8 mouse cellular contexts compared by ENCODE assay signal in genomic region chrX:102188712-102189497, GRCm38 (mm10). TPM values are rescaled to one million over a fixed set of nuclear protein-coding genes. Genes with fewer than 3 reads are reported as not detected.
DNase-seq lines count a peak whose midpoint lies in the region; ATAC-seq and TF ChIP-seq lines count a peak whose summit lies in the region.

Rps4x (minus strand) TSS chrX:102189394.

- no peaks in the 10 kb centered on the region for H3K9me3 ChIP-seq in E14TG2a.4 (ENCODE audit: low read length)
- no peaks in the 10 kb centered on the region for H3K9me3 ChIP-seq in forebrain, embryonic 12.5 days
- H3K9me3 ChIP-seq in heart, embryonic 16.5 days (replicated peaks; ENCODE audit: control insufficient read depth, low read length) = no peaks in the 10 kb centered on the region
- no peaks in the 10 kb centered on the region for H3K9me3 ChIP-seq in liver, embryonic 14.5 days (ENCODE audit: control insufficient read depth, low read length)
- H3K9me3 ChIP-seq in stomach, embryonic 15.5 days = no peaks in the 10 kb centered on the region

- H3K27ac ChIP-seq in forebrain, embryonic 12.5 days = peak within 1 kb of the TSS; percentile 88
- H3K27ac ChIP-seq in heart, embryonic 16.5 days (ENCODE audit: low read length) = peak within 1 kb of the TSS; percentile 81
- peak within 1 kb of the TSS; percentile 53 for H3K27ac ChIP-seq in liver, embryonic 14.5 days
- H3K27ac ChIP-seq in stomach, embryonic 15.5 days = peak within 1 kb of the TSS; percentile 74

- H3K4me3 ChIP-seq in E14TG2a.4 (replicated peaks; ENCODE audit: low read length) = peak within 1 kb of the TSS; percentile 86
- H3K4me3 ChIP-seq in forebrain, embryonic 12.5 days (replicated peaks) = peak within 1 kb of the TSS; percentile 52
- H3K4me3 ChIP-seq in heart, embryonic 16.5 days (ENCODE audit: low read length) = peak within 1 kb of the TSS; percentile 70
- H3K4me3 ChIP-seq in liver, embryonic 14.5 days (ENCODE audit: insufficient read depth in 1 of 2, low read depth in 2 of 2, low read length in 2 of 2) = peak within 1 kb of the TSS; percentile 66 to 88
- H3K4me3 ChIP-seq in stomach, embryonic 15.5 days (replicated peaks) = peak within 1 kb of the TSS; percentile 52

- TF ChIP-seq EP300 in liver, embryonic 14.5 days (IDR thresholded peaks at IDR 0.05; ENCODE audit: low read depth) = no peak

- H3K4me1 ChIP-seq in E14TG2a.4 (replicated peaks; ENCODE audit: low read depth, low read length) = peaks cover 32% of the 10 kb centered on the region
- H3K4me1 ChIP-seq in forebrain, embryonic 12.5 days = peaks cover 16% of the 10 kb centered on the region
- H3K4me1 ChIP-seq in heart, embryonic 16.5 days (ENCODE audit: control insufficient read depth, insufficient read depth, low read length) = peaks cover 6% of the 10 kb centered on the region; the same call in 1 of the 2 replicates
- peaks cover 0 to 3% of the 10 kb centered on the region in 2 experiments; a peak in 2 of 4 replicates for H3K4me1 ChIP-seq in liver, embryonic 14.5 days (replicated peaks; ENCODE audit: control insufficient read depth in 2 of 2, insufficient read depth in 2 of 2, low read length in 1 of 2)
- H3K4me1 ChIP-seq in stomach, embryonic 15.5 days = no peaks in the 10 kb centered on the region

- WGBS in forebrain, embryonic 12.5 days = 17% methylated on average over 37 of the region's 37 CpGs
- 14% methylated on average over 37 of the region's 37 CpGs for WGBS in heart, embryonic 16.5 days
- 10% methylated on average over 37 of the region's 37 CpGs for WGBS in liver, embryonic 14.5 days (ENCODE audit: insufficient replicate concordance)
- WGBS in stomach, embryonic 15.5 days = 16% methylated on average over 37 of the region's 37 CpGs

- H3K9ac ChIP-seq in forebrain, embryonic 12.5 days = peak within 1 kb of the TSS; percentile 68
- peak within 1 kb of the TSS; percentile 82 for H3K9ac ChIP-seq in heart, embryonic 16.5 days (ENCODE audit: low read length)
- peak within 1 kb of the TSS; percentile 83 for H3K9ac ChIP-seq in liver, embryonic 14.5 days (replicated peaks)
- H3K9ac ChIP-seq in stomach, embryonic 15.5 days = peak within 1 kb of the TSS; percentile 46

- peaks cover 47% of the 10 kb centered on the region for H3K36me3 ChIP-seq in E14TG2a.4 (ENCODE audit: insufficient read depth, low read length)
- peaks cover 10% of the 10 kb centered on the region for H3K36me3 ChIP-seq in forebrain, embryonic 12.5 days (replicated peaks)
- H3K36me3 ChIP-seq in heart, embryonic 16.5 days (ENCODE audit: control insufficient read depth, insufficient read depth) = peaks cover 7% of the 10 kb centered on the region
- peaks cover 29% of the 10 kb centered on the region for H3K36me3 ChIP-seq in liver, embryonic 14.5 days (replicated peaks; ENCODE audit: control insufficient read depth, insufficient read depth, low read depth)
- no peaks in the 10 kb centered on the region for H3K36me3 ChIP-seq in stomach, embryonic 15.5 days

- H3K4me2 ChIP-seq in forebrain, embryonic 12.5 days = peak within 1 kb of the TSS; percentile 59
- peak within 1 kb of the TSS; percentile 77 for H3K4me2 ChIP-seq in heart, embryonic 16.5 days (ENCODE audit: low read depth, low read length)
- H3K4me2 ChIP-seq in liver, embryonic 14.5 days (ENCODE audit: low read depth) = peak within 1 kb of the TSS; percentile 75
- peak within 1 kb of the TSS; percentile 50 for H3K4me2 ChIP-seq in stomach, embryonic 15.5 days

- no peaks in the 10 kb centered on the region for H3K27me3 ChIP-seq in E14TG2a.4 (ENCODE audit: insufficient read depth, low read length)
- 0 out of 2 replicates have a peak, but pooled peaks cover 5% of the 10 kb centered on the region for H3K27me3 ChIP-seq in forebrain, embryonic 12.5 days
- H3K27me3 ChIP-seq in heart, embryonic 16.5 days (ENCODE audit: control insufficient read depth, insufficient read depth, low read length) = no peaks in the 10 kb centered on the region
- H3K27me3 ChIP-seq in liver, embryonic 14.5 days (ENCODE audit: control insufficient read depth, insufficient read depth, low read length) = no peaks in the 10 kb centered on the region
- no peaks in the 10 kb centered on the region for H3K27me3 ChIP-seq in stomach, embryonic 15.5 days (replicated peaks)

- peak; percentile 67 for DNase-seq in c-Kit-positive CD71-positive TER-119-positive erythroid progenitor cells, embryonic 14.5 days (ENCODE audit: low spot score)
- DNase-seq in kidney, postnatal 36 days = peak; percentile 79 to 88
- peak; percentile 50 to 61 (median 58) for DNase-seq in liver, embryonic 14.5 days (ENCODE audit: low read depth in 3 of 3, low spot score in 3 of 3)
- peak; percentile 78 for DNase-seq in neural tube, embryonic 10.5 days (ENCODE audit: extremely low spot score, low spot score)

- peak; percentile 93 for ATAC-seq in forebrain, embryonic 12.5 days (ENCODE audit: low FRiP score)
- peak; percentile 83 for ATAC-seq in heart, embryonic 16.5 days (replicated peaks; ENCODE audit: extremely low read depth, insufficient read depth, low FRiP score)
- peak; percentile 83 for ATAC-seq in liver, embryonic 14.5 days (ENCODE audit: insufficient read depth)
- ATAC-seq in stomach, embryonic 15.5 days (ENCODE audit: insufficient read depth, low FRiP score, low read depth) = peak; percentile 87

- TF ChIP-seq CTCF in E14TG2a.4 (conservative IDR thresholded peaks at IDR 0.05; ENCODE audit: low read length) = peak; percentile 46
- TF ChIP-seq CTCF in liver, embryonic 14.5 days (IDR thresholded peaks at IDR 0.05; ENCODE audit: low read depth) = peak; percentile 85

RNA-seq across cellular contexts. Expression of gene Rps4x, which starts in this region (rescaled TPM):
- 531 and 555 TPM in 2 replicates for polyA plus RNA-seq in forebrain, embryonic 12.5 days (2016; fragmentation: Nextera tagmentation; extraction: Ambion mirVana)
- polyA plus RNA-seq in heart, embryonic 16.5 days (2015; fragmentation: Nextera tagmentation; extraction: Ambion mirVana) = 436 and 437 TPM in 2 replicates
- polyA plus RNA-seq in liver, embryonic 14.5 days (2012; rRNA removed) = 594 and 1,018 TPM in 2 replicates
- 625 and 638 TPM in 2 replicates for polyA plus RNA-seq in liver, embryonic 14.5 days (2014; fragmentation: Nextera tagmentation; extraction: Ambion mirVana)
- polyA plus RNA-seq in stomach, embryonic 15.5 days (2015; fragmentation: Nextera tagmentation; extraction: Ambion mirVana) = 742 and 771 TPM in 2 replicates

Comparison
In these comparisons a context has a peak if more than half of its experiments do, and no peak if none do; other contexts are left out.
1. Peak in every context shown above with its lines: DNase-seq, ATAC-seq, H3K4me3 ChIP-seq and H3K27ac ChIP-seq.